Mouse (Mus musculus) heart, adult 2 months (tissue): ENCODE results near the gene F830045P16Rik.

Experiments
- CTCF ChIP-seq: fragments of 200-600 bp; IDR thresholded peaks from 2 replicates; pipeline ENCODE4 v1.8.1; 2022; ENCODE audit warnings: antibody characterized with exemption, mild to moderate bottlenecking, moderate library complexity
- POLR2A ChIP-seq: fragments of 200-500 bp; IDR thresholded peaks from 2 replicates; pipeline ENCODE4 v1.6.1; 2011; ENCODE audit warnings: mild to moderate bottlenecking, low read depth, low read length, control low read depth; ENCODE audit not compliant: insufficient read depth

DNA sequence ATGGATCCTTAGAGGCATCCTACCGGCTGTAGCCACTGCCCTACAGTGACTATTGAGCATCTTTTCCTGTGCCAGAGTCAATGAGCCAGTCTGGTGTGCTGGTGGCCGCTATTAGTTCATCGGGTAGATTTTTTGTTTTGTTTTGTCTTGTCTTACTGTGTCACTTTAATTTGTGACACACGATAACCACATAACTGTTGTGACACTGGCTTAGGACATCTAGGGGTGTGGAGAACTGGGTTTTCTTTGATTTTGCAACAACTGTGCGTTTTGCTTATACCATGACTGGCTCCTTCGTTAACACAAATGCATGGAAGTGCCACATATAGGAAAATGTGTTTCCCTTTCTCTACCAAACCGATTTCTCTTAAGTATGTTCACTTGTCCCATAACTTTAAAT is 126.1 kb downstream of the F830045P16Rik start:
- TF ChIP-seq CTCF, result no peak
- no peak for TF ChIP-seq POLR2A
